Mouse (Mus musculus): ENCODE results near the gene Agbl3.
A peak's percentile ranks its signal among the peaks of the same experiment; 100 is the strongest.

The Agbl3 gene

GRCm38 (mm10) chr6:34780231-34780942 is at the start of gene Agbl3:
Agbl3 (plus strand) TSS chr6:34780432.
- peak; percentile 96 for DNase-seq

GRCm38 (mm10) chr6:34731007-34731406 is 49.2 kb upstream of the Agbl3 start:
- no peak for DNase-seq

GRCm38 (mm10) chr6:34731529-34731928 is 48.7 kb upstream of the Agbl3 start:
- DNase-seq = no peak

GRCm38 (mm10) chr6:34734940-34735695 is 45.1 kb upstream of the Agbl3 start:
- DNase-seq = no peak

GRCm38 (mm10) chr6:34736934-34737333 is 43.3 kb upstream of the Agbl3 start:
- DNase-seq = no peak

GRCm38 (mm10) chr6:34743946-34744345 is 36.3 kb upstream of the Agbl3 start:
- DNase-seq = no peak

- no peak for DNase-seq
These were observed 32.4 kb upstream of the Agbl3 start for GRCm38 (mm10) chr6:34747846-34748245.

- no peak for DNase-seq
These were observed 31.7 kb upstream of the Agbl3 start for GRCm38 (mm10) chr6:34748566-34748965.

- DNase-seq = no peak
These were observed 30.7 kb upstream of the Agbl3 start for GRCm38 (mm10) chr6:34749526-34749925.

- no peak for DNase-seq
These were observed 29.6 kb upstream of the Agbl3 start for GRCm38 (mm10) chr6:34750487-34751120.

GRCm38 (mm10) chr6:34751625-34752024 is 28.6 kb upstream of the Agbl3 start:
- DNase-seq = no peak

GRCm38 (mm10) chr6:34754448-34754847 is 25.8 kb upstream of the Agbl3 start:
- DNase-seq = peak; percentile 47

- no peak for DNase-seq
These were observed 21.9 kb upstream of the Agbl3 start for GRCm38 (mm10) chr6:34758340-34758739.

- DNase-seq = peak; percentile 31
These were observed 20.2 kb upstream of the Agbl3 start for GRCm38 (mm10) chr6:34760023-34760422.

GRCm38 (mm10) chr6:34765721-34766120 is 14.5 kb upstream of the Agbl3 start:
- no peak for DNase-seq

- no peak for DNase-seq
These were observed 10.2 kb upstream of the Agbl3 start for GRCm38 (mm10) chr6:34769984-34770383.

GRCm38 (mm10) chr6:34770491-34770890 is 9.7 kb upstream of the Agbl3 start:
- DNase-seq = no peak

- no peak for DNase-seq
These were observed 3.8 kb upstream of the Agbl3 start for GRCm38 (mm10) chr6:34776396-34776795.

GRCm38 (mm10) chr6:34777094-34777493 is 3.1 kb upstream of the Agbl3 start:
- DNase-seq = no peak

- no peak for DNase-seq
These were observed 2.1 kb upstream of the Agbl3 start for GRCm38 (mm10) chr6:34777981-34778668.

- no peak for DNase-seq
These were observed 684 bp downstream of the Agbl3 start for GRCm38 (mm10) chr6:34780943-34781289.

- DNase-seq = no peak
These were observed 2.3 kb downstream of the Agbl3 start for GRCm38 (mm10) chr6:34782493-34782892.

- no peak for DNase-seq
These were observed 16.6 kb downstream of the Agbl3 start for GRCm38 (mm10) chr6:34796881-34797280.

Measured in kidney, adult 18-20 months (tissue).